Mouse (Mus musculus): ENCODE results near the gene Hdhd3.

GRCm38 (mm10) chr4:62501534-62501933 lies 1.7 kb downstream of the Hdhd3 start:
- TF ChIP-seq CTCF (IDR thresholded peaks at IDR 0.05; ENCODE audit: control insufficient read depth, insufficient read depth, insufficient read length) (no peak), MYOD1 (IDR thresholded peaks at IDR 0.05; ENCODE audit: control insufficient read depth, insufficient read length, low read depth) (no peak)
